Mouse (Mus musculus) limb, embryonic 11.5 days (tissue): Measurements from ENCODE around the gene Mtss1l. TPM values are rescaled to one million over a fixed set of nuclear protein-coding genes. Genes with fewer than 3 reads are reported as not detected.
A peak's percentile ranks its signal among the peaks of the same experiment; 100 is the strongest.

ENCODE experiments used
- ATAC-seq: fragments of 200-750 bp; cut with Nextera tagmentation; 2 replicates; pipeline ENCODE4 v1.8.0; 2017; ENCODE audit warnings: low read depth; ENCODE audit not compliant: insufficient number of reproducible peaks, low FRiP score, low TSS enrichment
- DNase-seq: peaks from one replicate; pipeline ENCODE4 v3.0.0-alpha.2; 2015; ENCODE audit warnings: low spot score
- H3K27ac ChIP-seq: fragments of 300-500 bp; sonication (generic); replicated peaks from 2 replicates; pipeline ENCODE4 v1.5.1; 2014; ENCODE audit warnings: low read depth, mild to moderate bottlenecking, low read length
- H3K27me3 ChIP-seq: fragments of 300-500 bp; sonication (generic); 2 replicates; pipeline ENCODE4 v1.6.1; 2014; ENCODE audit warnings: mild to moderate bottlenecking, low read length, mixed read lengths; ENCODE audit not compliant: control insufficient read depth, insufficient read depth
- H3K36me3 ChIP-seq: fragments of 300-500 bp; sonication (generic); 2 replicates; pipeline ENCODE4 v1.6.1; 2014; ENCODE audit warnings: mild to moderate bottlenecking, low read length, moderate library complexity, mixed read lengths; ENCODE audit not compliant: control insufficient read depth, insufficient read depth
- H3K4me1 ChIP-seq: fragments of 300-500 bp; sonication (generic); 2 replicates; pipeline ENCODE4 v1.6.1; 2014; ENCODE audit warnings: low read length, mixed read lengths; ENCODE audit not compliant: control insufficient read depth, insufficient read depth
- H3K4me2 ChIP-seq: fragments of 300-500 bp; sonication (generic); 2 replicates; pipeline ENCODE4 v1.6.1; 2014; ENCODE audit warnings: low read depth, mild to moderate bottlenecking, moderate library complexity; ENCODE audit not compliant: severe bottlenecking
- H3K4me3 ChIP-seq: fragments of 300-500 bp; sonication (generic); 2 replicates; pipeline ENCODE4 v1.5.1; 2014; ENCODE audit warnings: low read depth, low read length
- H3K9ac ChIP-seq: fragments of 300-500 bp; sonication (generic); 2 replicates; pipeline ENCODE4 v1.6.1; 2014; ENCODE audit warnings: mild to moderate bottlenecking, low read length
- H3K9me3 ChIP-seq: fragments of 300-500 bp; sonication (generic); 2 replicates; pipeline ENCODE4 v1.6.1; 2016; ENCODE audit warnings: low read length; ENCODE audit not compliant: control insufficient read depth
- WGBS: fragments of 180-500 bp; shearing (Covaris S2); extraction: QIAGEN DNeasy Blood & Tissue Kit; methylation state at CpG from one replicate; pipeline ENCODE4 v1.1.7; 2014; 5-methylcytosine and 5-hydroxymethylcytosine counted together
- polyA plus RNA-seq: library from polyadenylated mRNA; unstranded; fragments of >200 nt; fragmentation: Nextera tagmentation; extraction: Ambion mirVana; gene quantifications from 2 replicates; pipeline ENCODE4 v1.2.1, GENCODE M21; 2014

The Mtss1l gene
- polyA plus RNA-seq, 1 experiment from 2014 or later: 15.7 TPM

DNA sequence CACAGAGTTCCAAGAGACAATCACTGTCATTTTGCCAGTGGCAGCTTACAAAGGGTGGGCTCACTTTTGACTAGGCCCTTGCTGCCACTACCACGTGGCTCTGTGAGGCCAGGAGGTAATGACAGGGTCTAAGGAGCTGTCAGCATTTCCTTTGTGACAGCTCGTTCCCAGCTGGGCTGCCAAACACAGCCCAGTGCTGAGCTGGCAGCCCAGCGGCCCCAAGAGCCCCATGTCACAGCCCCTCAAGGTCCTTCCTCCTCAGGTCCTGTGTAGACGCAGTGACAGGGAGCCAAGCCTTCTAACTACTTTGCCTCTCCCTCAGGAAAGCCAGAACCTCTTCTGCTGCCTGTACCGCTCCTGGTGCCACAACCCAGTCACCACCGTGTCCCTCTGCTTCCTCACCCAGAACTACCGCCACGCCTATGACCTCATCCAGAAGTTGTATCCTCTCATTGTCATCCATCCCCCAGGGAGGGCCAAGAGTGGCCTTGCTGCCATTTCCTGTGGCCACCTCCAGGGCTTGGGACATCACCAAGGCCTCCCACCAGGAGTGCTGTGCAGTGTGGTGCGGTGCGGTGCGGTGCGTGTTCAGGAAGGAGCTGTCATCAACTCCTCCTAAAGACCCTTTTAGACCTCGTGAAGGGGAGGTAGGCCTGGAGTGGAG is 9.9 kb upstream of the Mtss1l start:
- no peaks in the 10 kb centered on the region for H3K9me3 ChIP-seq
- no peak overlapping the region for H3K9ac ChIP-seq
- DNase-seq: no peak
- no peak overlapping the region for H3K4me3 ChIP-seq
- H3K4me2 ChIP-seq: no peak overlapping the region
- no peaks in the 10 kb centered on the region for H3K4me1 ChIP-seq
- peaks cover 13% of the 10 kb centered on the region; the same call in 1 of the 2 replicates for H3K36me3 ChIP-seq
- H3K27ac ChIP-seq: no peak overlapping the region; the same call in 1 of the 2 replicates
- WGBS: 73% methylated on average over 13 of the region's 13 CpGs
- no peaks in the 10 kb centered on the region for H3K27me3 ChIP-seq
- no peak for ATAC-seq

DNA sequence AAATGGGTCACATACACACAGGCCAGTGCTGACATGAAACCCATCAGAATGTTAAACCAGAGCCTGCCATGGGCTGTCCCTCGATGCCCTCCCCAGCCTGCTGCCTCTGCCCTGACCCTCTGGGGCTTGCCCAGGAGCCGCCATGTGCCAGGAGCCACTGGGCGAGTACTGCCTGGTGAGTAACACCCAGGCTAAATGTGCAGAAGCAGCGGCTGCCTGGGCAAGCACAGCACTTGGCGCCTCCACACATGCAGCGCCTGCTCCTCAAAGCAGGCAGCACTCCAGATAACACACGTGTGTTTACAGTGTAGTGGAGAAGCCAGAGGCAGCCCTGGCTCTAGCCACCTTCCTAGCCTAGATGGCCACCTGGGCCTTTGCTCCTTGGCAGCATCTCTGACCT is 8.2 kb upstream of the Mtss1l start:
- Histone ChIP-seq H3K9me3 (no peaks in the 10 kb centered on the region), H3K4me1 (peaks cover 10% of the 10 kb centered on the region), H3K36me3 (peaks cover 13% of the 10 kb centered on the region; the same call in 1 of the 2 replicates), H3K4me3 (no peak overlapping the region), H3K27ac (no peak overlapping the region), H3K4me2 (no peak overlapping the region), H3K9ac (no peak overlapping the region), H3K27me3 (no peaks in the 10 kb centered on the region)
- no peak for DNase-seq
- ATAC-seq: no peak
- 91% methylated on average over 7 of the region's 7 CpGs for WGBS

DNA sequence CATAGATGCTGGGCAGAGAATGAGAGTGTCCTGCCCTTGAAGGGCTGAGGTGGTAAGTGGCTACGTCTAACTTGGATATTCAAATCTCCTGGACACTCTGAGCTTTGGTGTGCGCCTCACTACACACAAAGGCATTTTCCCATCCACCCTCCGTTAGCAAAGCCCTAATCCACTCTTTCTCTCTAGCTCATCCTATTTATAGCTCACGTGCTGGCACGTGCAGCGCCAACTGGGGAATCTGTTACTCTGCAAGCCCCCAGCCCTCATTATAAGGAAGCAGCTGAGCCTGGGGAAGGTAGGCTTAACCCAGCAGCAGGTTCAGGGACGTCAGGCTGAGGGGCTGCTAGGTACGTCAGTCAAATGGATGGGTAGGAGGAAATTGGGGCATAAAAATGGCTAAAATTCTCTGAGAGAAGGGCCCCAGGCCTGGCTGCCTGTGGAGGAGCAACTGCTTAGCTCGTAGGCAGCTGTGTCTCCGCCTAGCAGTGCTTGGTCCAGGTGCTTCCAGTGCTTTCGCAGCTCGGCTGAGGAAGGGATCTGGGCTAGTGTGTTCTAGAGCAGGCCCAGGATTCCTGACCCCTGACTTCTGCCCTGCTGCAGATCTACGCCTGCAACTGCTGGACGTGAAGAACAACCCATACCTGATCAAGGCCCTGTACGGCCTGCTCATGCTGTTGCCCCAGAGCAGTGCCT is 6.3 kb upstream of the Mtss1l start:
- Histone ChIP-seq H3K4me2 (no peak overlapping the region), H3K9me3 (no peaks in the 10 kb centered on the region), H3K27me3 (no peaks in the 10 kb centered on the region), H3K4me1 (peaks cover 27% of the 10 kb centered on the region), H3K4me3 (no peak overlapping the region), H3K27ac (no peak overlapping the region), H3K36me3 (peaks cover 13% of the 10 kb centered on the region; the same call in 1 of the 2 replicates), H3K9ac (no peak overlapping the region)
- ATAC-seq (no peak), DNase-seq (no peak)
- 77% methylated on average over 15 of the region's 15 CpGs for WGBS

- DNase-seq: no peak
- no peaks in the 10 kb centered on the region for H3K9me3 ChIP-seq
- no peak overlapping the region for H3K9ac ChIP-seq
- peaks cover 10% of the 10 kb centered on the region; the same call in 1 of the 2 replicates for H3K36me3 ChIP-seq
- ATAC-seq: no peak
- H3K27me3 ChIP-seq: no peaks in the 10 kb centered on the region
- WGBS: 89% methylated on average over 4 of the region's 4 CpGs
- peaks cover 35% of the 10 kb centered on the region for H3K4me1 ChIP-seq
- no peak overlapping the region for H3K27ac ChIP-seq
- no peak overlapping the region for H3K4me2 ChIP-seq
- no peak overlapping the region for H3K4me3 ChIP-seq
These were observed 5.2 kb upstream of the Mtss1l start for GRCm38 (mm10) chr8:110716075-110716474.

DNA sequence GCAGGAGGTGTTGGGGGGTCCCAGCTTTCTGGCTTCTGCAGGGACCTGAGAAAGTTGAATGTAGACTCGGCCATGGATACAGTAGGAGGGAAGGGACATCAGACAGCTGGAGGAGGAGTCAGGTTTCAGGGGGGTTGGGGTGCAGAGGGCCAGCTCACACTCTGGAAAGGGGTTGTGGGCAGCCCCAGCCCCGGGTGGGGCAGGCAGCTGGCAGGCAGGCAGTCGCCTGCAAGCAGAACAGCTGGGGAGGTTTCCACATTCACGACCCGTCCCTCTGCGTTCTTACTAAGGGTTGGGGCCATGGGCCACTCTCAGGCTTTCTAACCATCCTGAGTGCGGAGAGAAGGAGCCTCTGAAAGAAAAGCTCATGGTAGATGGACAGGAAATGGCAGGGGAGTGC is 4.1 kb upstream of the Mtss1l start:
- Histone ChIP-seq H3K4me2 (no peak overlapping the region), H3K36me3 (peaks cover 9% of the 10 kb centered on the region; the same call in 1 of the 2 replicates), H3K27me3 (no peaks in the 10 kb centered on the region), H3K9ac (no peak overlapping the region; the same call in 1 of the 2 replicates), H3K9me3 (no peaks in the 10 kb centered on the region), H3K4me1 (peaks cover 35% of the 10 kb centered on the region), H3K4me3 (no peak overlapping the region), H3K27ac (peak overlapping the region; percentile 52; the same call in 1 of the 2 replicates)
- ATAC-seq: no peak
- no peak for DNase-seq
- WGBS: 33% methylated on average over 7 of the region's 7 CpGs

DNA sequence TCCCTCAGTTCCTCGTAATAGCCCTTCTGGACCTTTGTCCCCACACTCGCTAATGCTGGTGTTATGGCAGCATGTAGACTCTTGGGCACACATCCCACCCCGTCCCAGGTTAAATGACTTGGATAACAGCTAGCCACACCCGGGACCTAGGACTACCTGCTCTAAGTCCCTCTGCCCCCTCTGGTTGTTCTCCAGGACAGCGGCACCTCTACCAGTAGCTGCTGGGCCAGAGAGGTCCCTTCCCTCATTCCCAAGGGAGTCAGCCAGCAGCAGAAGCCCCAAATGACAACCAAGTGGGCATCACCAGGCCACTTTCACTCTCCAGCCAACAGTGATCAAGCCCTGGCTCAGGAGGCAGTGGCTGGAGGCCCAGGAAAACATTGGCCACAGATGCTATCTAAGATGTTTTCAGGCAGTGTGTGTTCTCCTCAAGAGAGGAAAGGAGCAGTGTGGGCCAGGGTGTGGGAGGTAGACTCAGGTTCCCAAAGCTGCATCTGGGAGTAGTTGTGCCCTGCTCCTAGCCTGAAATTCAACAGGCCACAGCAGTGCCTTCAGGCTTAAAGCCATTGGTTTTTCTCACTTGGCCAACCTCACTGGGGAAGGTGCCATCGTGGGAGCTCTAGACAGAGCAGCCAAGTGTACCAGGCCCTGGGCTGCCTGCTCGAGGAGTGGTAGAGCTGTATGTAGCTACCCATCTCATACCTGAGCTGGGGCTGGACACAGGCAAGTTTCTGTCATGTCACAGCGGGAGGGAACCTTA is 2.9 kb upstream of the Mtss1l start:
- Histone ChIP-seq H3K9me3 (no peaks in the 10 kb centered on the region), H3K4me1 (peaks cover 45% of the 10 kb centered on the region), H3K4me3 (no peak overlapping the region), H3K4me2 (no peak overlapping the region), H3K27me3 (no peaks in the 10 kb centered on the region), H3K9ac (no peak overlapping the region; the same call in 1 of the 2 replicates), H3K27ac (no peak overlapping the region; the same call in 1 of the 2 replicates), H3K36me3 (peaks cover 5% of the 10 kb centered on the region)
- DNase-seq (no peak), ATAC-seq (no peak)
- 88% methylated on average over 8 of the region's 8 CpGs for WGBS

GRCm38 (mm10) chr8:110718969-110719670 is 2.2 kb upstream of the Mtss1l start:
- 34% methylated on average over 12 of the region's 12 CpGs for WGBS
- Histone ChIP-seq H3K36me3 (peaks cover 5% of the 10 kb centered on the region), H3K27ac (peak overlapping the region; percentile 95), H3K4me3 (no peak overlapping the region), H3K27me3 (no peaks in the 10 kb centered on the region), H3K4me1 (peaks cover 48% of the 10 kb centered on the region), H3K4me2 (no peak overlapping the region), H3K9me3 (no peaks in the 10 kb centered on the region), H3K9ac (peak overlapping the region; percentile 45; the same call in 1 of the 2 replicates)
- ATAC-seq: no peak
- peak; percentile 65 for DNase-seq
